ENCODE assay signal across 11 mouse cellular contexts in the genomic region with DNA sequence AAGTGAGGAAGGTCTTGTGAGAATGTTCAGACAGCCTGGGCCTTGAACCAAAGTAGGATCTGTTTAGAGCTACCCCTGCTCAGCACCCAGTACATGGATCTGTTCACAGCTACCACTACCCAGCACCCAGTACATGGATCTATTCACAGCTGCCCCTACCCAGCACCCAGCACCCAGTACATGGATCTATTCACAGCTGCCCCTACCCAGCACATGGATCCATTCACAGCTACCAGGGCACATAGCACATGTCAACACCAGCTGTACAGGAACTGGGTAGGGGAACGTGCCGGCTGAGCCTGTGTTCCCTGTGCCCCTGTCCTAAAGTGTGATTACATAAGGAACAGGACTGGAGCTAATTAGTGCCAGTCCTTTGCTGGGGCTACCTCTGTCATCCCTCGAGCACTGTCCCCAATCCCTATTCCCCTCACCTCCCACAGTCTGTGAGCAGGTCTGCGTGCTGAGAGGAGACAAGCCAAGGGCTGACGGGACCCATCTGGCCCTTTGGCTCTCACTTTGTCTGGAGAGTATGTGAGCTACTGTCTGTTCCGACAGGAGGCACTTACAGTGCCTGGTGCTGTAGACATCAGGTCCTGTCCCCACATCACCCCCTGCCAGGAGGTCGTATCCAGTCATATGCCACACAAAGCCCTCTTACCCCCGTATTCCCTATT. TPM values are rescaled to one million over a fixed set of nuclear protein-coding genes. Genes with fewer than 3 reads are reported as not detected.
A peak's percentile ranks its signal among the peaks of the same experiment; 100 is the strongest.
DNase-seq lines count a peak whose midpoint lies in the region; ATAC-seq and TF ChIP-seq lines count a peak whose summit lies in the region.
"Had no signal": no experiment of that assay in that cellular context is flagged by ENCODE, and none has a peak within 500 bp of the region (broad histone marks: within the 10 kb centered on the region; RNA-seq: fewer than 3 reads in every experiment).

No protein-coding gene starts in this region.

- TF ChIP-seq CTCF in embryonic fibroblast, embryonic 13.5 days (IDR thresholded peaks at IDR 0.05; ENCODE audit: borderline replicate concordance, insufficient read depth, low read length) = no peak

- H3K27me3 ChIP-seq in heart, embryonic 13.5 days (replicated peaks) = peaks cover 37% of the 10 kb centered on the region
- H3K27me3 ChIP-seq in liver, embryonic 13.5 days = peaks cover 31% of the 10 kb centered on the region

- WGBS in heart, embryonic 13.5 days = 63% methylated on average over 8 of the region's 8 CpGs
- 83% methylated on average over 8 of the region's 8 CpGs for WGBS in liver, embryonic 13.5 days (ENCODE audit: insufficient replicate concordance)

- TF ChIP-seq POLR2A in embryonic fibroblast, embryonic 13.5 days (IDR thresholded peaks at IDR 0.05; ENCODE audit: low read depth, low read length) = no peak

- H3K9me3 ChIP-seq in heart, embryonic 13.5 days = no peaks in the 10 kb centered on the region
- H3K9me3 ChIP-seq in liver, embryonic 13.5 days (replicated peaks) = no peaks in the 10 kb centered on the region
- H3K9me3 ChIP-seq: heart, embryonic 15.5 days; midbrain, embryonic 15.5 days had no signal

- H3K4me2 ChIP-seq in heart, embryonic 13.5 days = peak overlapping the region; percentile 12; the same call in 1 of the 2 replicates
- H3K4me2 ChIP-seq in liver, embryonic 13.5 days = peak overlapping the region; percentile 76; the same call in 1 of the 2 replicates
- H3K4me2 ChIP-seq: midbrain, embryonic 15.5 days had no signal

- H3K4me1 ChIP-seq in heart, embryonic 13.5 days = peaks cover 72% of the 10 kb centered on the region
- peaks cover 88% of the 10 kb centered on the region for H3K4me1 ChIP-seq in liver, embryonic 13.5 days (replicated peaks)
- H3K4me1 ChIP-seq in brown adipose tissue, adult 24 weeks (ENCODE audit: control insufficient read depth, insufficient read depth, insufficient read length, low read length) = peaks cover 60% of the 10 kb centered on the region
- peaks cover 31% of the 10 kb centered on the region for H3K4me1 ChIP-seq in embryonic fibroblast, embryonic 13.5 days (ENCODE audit: control insufficient read depth, insufficient read depth, low read length)

- no peaks in the 10 kb centered on the region for H3K36me3 ChIP-seq in heart, embryonic 13.5 days
- H3K36me3 ChIP-seq in liver, embryonic 13.5 days = no peaks in the 10 kb centered on the region
- H3K36me3 ChIP-seq: heart, embryonic 15.5 days; midbrain, embryonic 15.5 days had no signal

- no peak overlapping the region for H3K4me3 ChIP-seq in heart, embryonic 13.5 days
- H3K4me3 ChIP-seq in liver, embryonic 13.5 days (replicated peaks) = no peak overlapping the region
- peak overlapping the region; percentile 70 for H3K4me3 ChIP-seq in brown adipose tissue, adult 24 weeks (ENCODE audit: insufficient read depth, low read depth, low read length)
- H3K4me3 ChIP-seq in embryonic fibroblast, embryonic 13.5 days (ENCODE audit: insufficient read depth, low read length) = peak overlapping the region; percentile 83
- H3K4me3 ChIP-seq: midbrain, embryonic 15.5 days had no signal

- no peak overlapping the region for H3K27ac ChIP-seq in heart, embryonic 13.5 days (replicated peaks)
- no peak overlapping the region for H3K27ac ChIP-seq in liver, embryonic 13.5 days
- H3K27ac ChIP-seq in brown adipose tissue, adult 24 weeks (replicated peaks; ENCODE audit: low read depth, low read length) = peak overlapping the region; percentile 71
- H3K27ac ChIP-seq in embryonic fibroblast, embryonic 13.5 days (ENCODE audit: insufficient read depth, low read length) = no peak overlapping the region
- H3K27ac ChIP-seq: heart, embryonic 15.5 days; midbrain, embryonic 15.5 days had no signal

- no peak overlapping the region for H3K9ac ChIP-seq in heart, embryonic 13.5 days
- H3K9ac ChIP-seq in liver, embryonic 13.5 days = no peak overlapping the region
- H3K9ac ChIP-seq: heart, embryonic 15.5 days; midbrain, embryonic 15.5 days had no signal

- no peak for ATAC-seq in heart, embryonic 13.5 days (ENCODE audit: extremely low read depth, insufficient number of reproducible peaks, low FRiP score, low TSS enrichment)
- ATAC-seq in liver, embryonic 13.5 days (ENCODE audit: low read depth) = no peak
- ATAC-seq: midbrain, embryonic 15.5 days had no signal

- DNase-seq in heart, adult 8-10 months (ENCODE audit: low spot score) = no peak
- DNase-seq in liver, embryonic 13.5 days = no peak
- DNase-seq in liver = no peak
- no peak for DNase-seq in gastrocnemius, postnatal 10 days
- DNase-seq in adrenal gland, adult 18-20 months (ENCODE audit: low spot score in 2 of 2) = no peak
- DNase-seq: thymus, postnatal 4 days had no signal

RNA-seq across cellular contexts. Expression of gene Inf2, which starts 2.1 kb away (rescaled TPM):
- 3.2 TPM in 2 replicates for polyA plus RNA-seq in heart, embryonic 13.5 days (2015; fragmentation: Nextera tagmentation; extraction: Ambion mirVana)
- 10 to 100 TPM; 14.7 to 19.5 (median 17.7) TPM for total RNA-seq in heart, adult 8-10 months (2022)
- polyA plus RNA-seq in liver, embryonic 13.5 days (2015; fragmentation: Nextera tagmentation; extraction: Ambion mirVana) = 1.4 and 2.1 TPM in 2 replicates
- polyA plus RNA-seq in brown adipose tissue, adult 24 weeks (2012; ENCODE audit: insufficient read depth, insufficient read length, missing spikeins) = 12.9 and 13.5 TPM in 2 replicates
- 67.6 and 103 TPM in 2 replicates for polyA plus RNA-seq in embryonic fibroblast, embryonic 13.5 days (2011; ENCODE audit: insufficient read length, low read depth, missing spikeins)
- 10 to 100 TPM; 16.8 to 22.5 TPM for total RNA-seq in gastrocnemius, postnatal 10 days (2021)
- 10 to 100 TPM; 25.2 to 29.7 TPM for total RNA-seq in adrenal gland, adult 18-20 months (2021)

RNA-seq across cellular contexts. Expression of gene Adssl1, which starts 29.1 kb away (rescaled TPM):
- 69.3 and 83.9 TPM in 2 replicates for polyA plus RNA-seq in heart, embryonic 13.5 days (2015; fragmentation: Nextera tagmentation; extraction: Ambion mirVana)
- total RNA-seq in heart, adult 8-10 months (2022) = 100 to 1,000 TPM; 184 to 207 (median 193) TPM
- polyA plus RNA-seq in liver, embryonic 13.5 days (2015; fragmentation: Nextera tagmentation; extraction: Ambion mirVana) = 6.7 and 7.5 TPM in 2 replicates
- polyA plus RNA-seq in brown adipose tissue, adult 24 weeks (2012; ENCODE audit: insufficient read depth, insufficient read length, missing spikeins) = 34.5 and 46.5 TPM in 2 replicates
- 2.2 and 4.8 TPM in 2 replicates for polyA plus RNA-seq in embryonic fibroblast, embryonic 13.5 days (2011; ENCODE audit: insufficient read length, low read depth, missing spikeins)
- 100 to 1,000 TPM; 340 to 358 TPM for total RNA-seq in gastrocnemius, postnatal 10 days (2021)
- 10 to 100 TPM; 17.1 to 31.3 TPM for total RNA-seq in adrenal gland, adult 18-20 months (2021)

RNA-seq across cellular contexts. Expression of gene Siva1, which starts 53.8 kb away (rescaled TPM):
- polyA plus RNA-seq in heart, embryonic 13.5 days (2015; fragmentation: Nextera tagmentation; extraction: Ambion mirVana) = 129 and 149 TPM in 2 replicates
- total RNA-seq in heart, adult 8-10 months (2022) = 10 to 100 TPM; 28.3 to 35.2 (median 30.0) TPM
- polyA plus RNA-seq in liver, embryonic 13.5 days (2015; fragmentation: Nextera tagmentation; extraction: Ambion mirVana) = 120 and 148 TPM in 2 replicates
- 36.7 and 42.7 TPM in 2 replicates for polyA plus RNA-seq in brown adipose tissue, adult 24 weeks (2012; ENCODE audit: insufficient read depth, insufficient read length, missing spikeins)
- polyA plus RNA-seq in embryonic fibroblast, embryonic 13.5 days (2011; ENCODE audit: insufficient read length, low read depth, missing spikeins) = 89.1 and 93.5 TPM in 2 replicates
- total RNA-seq in gastrocnemius, postnatal 10 days (2021) = 10 to 100 TPM; 27.2 to 28.1 TPM
- 10 to 100 TPM; 36.6 to 43.6 TPM for total RNA-seq in adrenal gland, adult 18-20 months (2021)

Comparison
In these comparisons a context has a peak if more than half of its experiments do, and no peak if none do; other contexts are left out.
1. H3K4me3 ChIP-seq: peak in brown adipose tissue, adult 24 weeks (single experiment) and embryonic fibroblast, embryonic 13.5 days (single experiment); none in heart, embryonic 13.5 days (single experiment) and liver, embryonic 13.5 days (single experiment).